Mouse (Mus musculus) liver, postnatal 0 days (tissue): ENCODE measurements around the gene Meox2.
"Not testable (repeated sequence)": the region's sequence is repeated elsewhere in the genome, so short reads cannot be mapped to it uniquely, and the experiment has no call there.

Experiments used
- CTCF ChIP-seq: sonication (generic); IDR thresholded peaks from 2 replicates; pipeline ENCODE4 v1.5.1; 2016; ENCODE audit warnings: antibody characterized with exemption, low read depth
- EP300 ChIP-seq: IDR thresholded peaks from 2 replicates; pipeline ENCODE4 v1.6.1; 2016; ENCODE audit warnings: antibody characterized with exemption, low read depth, mild to moderate bottlenecking

GRCm38 (mm10) chr12:37080005-37080404 is 28.3 kb upstream of the Meox2 start:
- not testable (repeated sequence) for TF ChIP-seq CTCF, EP300
